Mouse (Mus musculus) heart, postnatal 0 days (tissue): ENCODE measurements around the gene Gmfg.

ENCODE experiments used
- CTCF ChIP-seq: IDR thresholded peaks from 2 replicates; pipeline ENCODE4 v1.5.1; 2016; ENCODE audit warnings: antibody characterized with exemption, control low read depth, low read depth
- EP300 ChIP-seq: IDR thresholded peaks from 2 replicates; pipeline ENCODE4 v1.6.1; 2016; ENCODE audit warnings: antibody characterized with exemption, low read depth

DNA sequence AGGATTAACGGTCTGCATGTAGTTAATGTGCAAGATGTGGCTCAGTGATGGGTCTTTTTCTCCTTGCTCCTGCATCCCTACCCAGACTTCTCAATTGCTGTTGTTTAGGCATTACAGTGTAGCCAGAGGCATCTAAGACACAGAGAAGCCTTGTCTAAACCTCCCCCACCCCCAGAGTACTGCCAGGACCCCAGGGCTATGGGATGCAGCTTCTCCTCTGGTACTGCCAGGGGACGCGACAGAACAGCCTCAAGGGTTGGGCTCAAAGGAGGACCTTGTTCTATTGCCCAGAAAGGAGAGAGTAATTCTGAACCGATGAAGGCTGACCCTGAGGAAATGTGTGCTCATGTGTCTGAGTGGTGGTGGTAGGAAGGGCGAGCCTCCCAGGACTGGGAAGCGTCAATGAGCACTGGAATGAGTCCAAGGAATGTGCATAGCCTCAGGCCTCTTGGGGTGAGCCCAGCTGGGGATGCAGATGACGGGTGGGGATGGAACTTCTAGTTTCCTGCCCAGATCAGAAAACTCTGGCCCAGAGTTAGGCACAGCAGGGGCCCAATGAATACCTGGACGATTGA, 19.1 kb upstream of the Gmfg start:
- TF ChIP-seq CTCF (no peak), EP300 (no peak)
